Mouse (Mus musculus): ENCODE measurements around the gene Acvr1.

DNA sequence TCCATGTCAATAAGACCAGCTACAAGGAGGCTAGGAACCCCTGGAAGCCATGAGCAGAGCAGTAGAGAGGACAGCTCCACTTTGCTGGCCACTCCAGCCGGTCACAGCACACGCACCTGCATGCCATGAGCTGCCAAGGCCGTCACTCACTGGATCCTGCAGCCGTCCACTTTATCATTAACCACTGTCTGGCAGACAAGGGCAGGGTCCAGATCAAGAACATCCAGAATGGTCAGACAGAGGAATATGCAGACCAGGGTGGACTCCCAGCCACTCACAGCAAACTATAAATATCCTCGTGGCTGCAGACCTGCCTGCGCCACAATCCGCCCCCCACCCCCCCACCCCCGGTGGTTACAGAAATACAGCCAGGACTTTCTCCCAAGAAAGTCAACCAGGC is 31.7 kb downstream of the Acvr1 start:
- TF ChIP-seq CTCF (IDR thresholded peaks at IDR 0.05; ENCODE audit: low read depth): no peak
- TF ChIP-seq EP300 (optimal IDR thresholded peaks at IDR 0.05): no peak
